Mouse (Mus musculus): Measurements from ENCODE around the gene Traf1. TPM values are rescaled to one million over a fixed set of nuclear protein-coding genes. Genes with fewer than 3 reads are reported as not detected.

Traf1 gene
- polyA plus RNA-seq, 1 experiment: 6.5 TPM

GRCm38 (mm10) chr2:34976447-34976846 lies 14.9 kb upstream of the Traf1 start:
- TF ChIP-seq POLR2A (IDR thresholded peaks at IDR 0.05; ENCODE audit: control insufficient read depth, low read depth, low read length): no peak
- H3K27me3 ChIP-seq (ENCODE audit: control insufficient read depth, insufficient read depth, low read length): no peaks in the 10 kb centered on the region
- no peak overlapping the region for H3K27ac ChIP-seq (ENCODE audit: control insufficient read depth, insufficient read depth, low read depth, low read length)
- no peaks in the 10 kb centered on the region for H3K36me3 ChIP-seq (ENCODE audit: control insufficient read depth, insufficient read depth, low read length)
- H3K4me1 ChIP-seq (ENCODE audit: control insufficient read depth, insufficient read depth, low read length): peaks cover 2% of the 10 kb centered on the region; the same call in 1 of the 2 replicates
- no peak overlapping the region for H3K4me3 ChIP-seq (ENCODE audit: control insufficient read depth, low read depth, low read length)

GRCm38 (mm10) chr2:34973087-34973486 lies 11.5 kb upstream of the Traf1 start:
- Histone ChIP-seq H3K36me3 (ENCODE audit: control insufficient read depth, insufficient read depth, low read length) (no peaks in the 10 kb centered on the region), H3K4me1 (ENCODE audit: control insufficient read depth, insufficient read depth, low read length) (peaks cover 2% of the 10 kb centered on the region; the same call in 1 of the 2 replicates), H3K27ac (ENCODE audit: control insufficient read depth, insufficient read depth, low read depth, low read length) (no peak overlapping the region), H3K27me3 (ENCODE audit: control insufficient read depth, insufficient read depth, low read length) (no peaks in the 10 kb centered on the region), H3K4me3 (ENCODE audit: control insufficient read depth, low read depth, low read length) (no peak overlapping the region)
- TF ChIP-seq CTCF (IDR thresholded peaks at IDR 0.05; ENCODE audit: control insufficient read depth, insufficient read depth, insufficient replicate concordance, low read depth, low read length) (no peak), POLR2A (IDR thresholded peaks at IDR 0.05; ENCODE audit: control insufficient read depth, low read depth, low read length) (no peak)

- no peaks in the 10 kb centered on the region for H3K4me1 ChIP-seq (ENCODE audit: control insufficient read depth, insufficient read depth, low read length)
- H3K36me3 ChIP-seq (ENCODE audit: control insufficient read depth, insufficient read depth, low read length): no peaks in the 10 kb centered on the region
- no peak overlapping the region for H3K4me3 ChIP-seq (ENCODE audit: control insufficient read depth, low read depth, low read length)
- no peak overlapping the region for H3K27ac ChIP-seq (ENCODE audit: control insufficient read depth, insufficient read depth, low read depth, low read length)
- H3K27me3 ChIP-seq (ENCODE audit: control insufficient read depth, insufficient read depth, low read length): no peaks in the 10 kb centered on the region
- TF ChIP-seq CTCF (IDR thresholded peaks at IDR 0.05; ENCODE audit: control insufficient read depth, insufficient read depth, insufficient replicate concordance, low read depth, low read length) (no peak), POLR2A (IDR thresholded peaks at IDR 0.05; ENCODE audit: control insufficient read depth, low read depth, low read length) (no peak)
Observed at GRCm38 (mm10) chr2:34971080-34971888, 9.7 kb upstream of the Traf1 start.

- peaks cover 3% of the 10 kb centered on the region; the same call in 1 of the 2 replicates for H3K4me1 ChIP-seq (ENCODE audit: control insufficient read depth, insufficient read depth, low read length)
- H3K4me3 ChIP-seq (ENCODE audit: control insufficient read depth, low read depth, low read length): no peak overlapping the region
- H3K27me3 ChIP-seq (ENCODE audit: control insufficient read depth, insufficient read depth, low read length): no peaks in the 10 kb centered on the region
- no peaks in the 10 kb centered on the region for H3K36me3 ChIP-seq (ENCODE audit: control insufficient read depth, insufficient read depth, low read length)
- no peak overlapping the region for H3K27ac ChIP-seq (ENCODE audit: control insufficient read depth, insufficient read depth, low read depth, low read length)
- TF ChIP-seq CTCF (IDR thresholded peaks at IDR 0.05; ENCODE audit: control insufficient read depth, insufficient read depth, insufficient replicate concordance, low read depth, low read length): peak; percentile 64; the same call in 1 of the 2 replicates
- no peak for TF ChIP-seq POLR2A (IDR thresholded peaks at IDR 0.05; ENCODE audit: control insufficient read depth, low read depth, low read length)
Observed at GRCm38 (mm10) chr2:34970092-34970750, 8.6 kb upstream of the Traf1 start.

- no peak overlapping the region for H3K4me3 ChIP-seq (ENCODE audit: control insufficient read depth, low read depth, low read length)
- no peaks in the 10 kb centered on the region for H3K36me3 ChIP-seq (ENCODE audit: control insufficient read depth, insufficient read depth, low read length)
- TF ChIP-seq POLR2A (IDR thresholded peaks at IDR 0.05; ENCODE audit: control insufficient read depth, low read depth, low read length) (no peak), CTCF (IDR thresholded peaks at IDR 0.05; ENCODE audit: control insufficient read depth, insufficient read depth, insufficient replicate concordance, low read depth, low read length) (no peak)
- H3K4me1 ChIP-seq (ENCODE audit: control insufficient read depth, insufficient read depth, low read length): peaks cover 7% of the 10 kb centered on the region
- no peak overlapping the region for H3K27ac ChIP-seq (ENCODE audit: control insufficient read depth, insufficient read depth, low read depth, low read length)
- H3K27me3 ChIP-seq (ENCODE audit: control insufficient read depth, insufficient read depth, low read length): no peaks in the 10 kb centered on the region
Observed at GRCm38 (mm10) chr2:34969166-34969565, 7.6 kb upstream of the Traf1 start.

GRCm38 (mm10) chr2:34966243-34966934 lies 4.8 kb upstream of the Traf1 start:
- H3K27ac ChIP-seq (ENCODE audit: control insufficient read depth, insufficient read depth, low read depth, low read length): no peak overlapping the region
- H3K4me3 ChIP-seq (ENCODE audit: control insufficient read depth, low read depth, low read length): no peak overlapping the region
- H3K27me3 ChIP-seq (ENCODE audit: control insufficient read depth, insufficient read depth, low read length): no peaks in the 10 kb centered on the region
- H3K4me1 ChIP-seq (ENCODE audit: control insufficient read depth, insufficient read depth, low read length): peaks cover 18% of the 10 kb centered on the region
- no peak for TF ChIP-seq CTCF (IDR thresholded peaks at IDR 0.05; ENCODE audit: control insufficient read depth, insufficient read depth, insufficient replicate concordance, low read depth, low read length)
- TF ChIP-seq POLR2A (IDR thresholded peaks at IDR 0.05; ENCODE audit: control insufficient read depth, low read depth, low read length): no peak
- H3K36me3 ChIP-seq (ENCODE audit: control insufficient read depth, insufficient read depth, low read length): no peaks in the 10 kb centered on the region

GRCm38 (mm10) chr2:34965806-34966205 lies 4.2 kb upstream of the Traf1 start:
- no peaks in the 10 kb centered on the region for H3K27me3 ChIP-seq (ENCODE audit: control insufficient read depth, insufficient read depth, low read length)
- no peak overlapping the region for H3K27ac ChIP-seq (ENCODE audit: control insufficient read depth, insufficient read depth, low read depth, low read length)
- peaks cover 18% of the 10 kb centered on the region for H3K4me1 ChIP-seq (ENCODE audit: control insufficient read depth, insufficient read depth, low read length)
- no peak for TF ChIP-seq CTCF (IDR thresholded peaks at IDR 0.05; ENCODE audit: control insufficient read depth, insufficient read depth, insufficient replicate concordance, low read depth, low read length)
- TF ChIP-seq POLR2A (IDR thresholded peaks at IDR 0.05; ENCODE audit: control insufficient read depth, low read depth, low read length): no peak
- H3K4me3 ChIP-seq (ENCODE audit: control insufficient read depth, low read depth, low read length): no peak overlapping the region
- H3K36me3 ChIP-seq (ENCODE audit: control insufficient read depth, insufficient read depth, low read length): no peaks in the 10 kb centered on the region
